Mouse (Mus musculus) regulatory T cell (primary cell): ENCODE measurements around the gene Map9.
"Not testable (repeated sequence)": the region's sequence is repeated elsewhere in the genome, so short reads cannot be mapped to it uniquely, and the experiment has no call there.

Source experiments
- in situ Hi-C: fragments of 300-600 bp; cut with MboI, MseI; formaldehyde crosslinking; loops from one replicate; pipeline ENCODE4 v1.15.1; 2025; ENCODE audit warnings: high pct_unique_total_duplicates

Map9 gene

DNA sequence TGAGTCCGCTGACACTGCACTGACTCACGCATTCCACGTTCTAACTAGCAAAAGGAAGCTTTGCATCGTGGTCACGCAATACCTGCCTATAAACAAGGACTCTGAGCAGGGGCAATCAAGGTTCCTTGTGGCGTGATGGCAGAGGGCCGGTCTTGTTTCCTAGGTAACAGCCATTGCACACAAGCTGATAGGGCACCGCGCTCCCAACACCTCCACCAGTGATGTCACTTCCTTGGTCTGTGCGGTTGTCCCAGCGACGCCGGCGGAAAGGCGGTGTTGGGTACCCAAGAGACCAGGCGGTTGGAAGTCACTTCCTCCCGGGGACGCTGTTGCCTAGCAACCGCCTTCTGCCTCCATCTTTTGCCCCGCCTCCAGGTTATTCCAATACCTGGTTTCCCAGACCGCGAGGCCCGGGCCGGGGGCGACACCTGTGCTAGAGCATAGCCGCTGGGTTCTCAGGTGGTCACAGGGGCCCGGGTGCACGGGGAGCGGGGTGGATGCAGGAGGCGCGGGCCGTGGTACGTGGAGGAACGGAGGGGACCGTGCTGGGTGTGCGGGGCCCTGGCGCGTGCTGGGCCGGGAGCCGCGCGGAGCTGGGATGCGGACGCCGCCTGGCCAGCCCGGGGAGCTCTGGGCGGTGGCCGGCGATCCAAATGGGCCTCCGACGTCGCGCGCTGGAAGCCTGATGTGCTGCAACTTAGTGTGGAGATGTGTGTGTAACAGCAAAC is at the start of gene Map9:
Map9 (plus strand) TSS at position 248 of the 728 bp plus-strand sequence.
- in situ Hi-C loops = loop anchor here (10.0 kb wide), 1 partner anchor 1303 kb away; no protein-coding TSS in a partner anchor

DNA sequence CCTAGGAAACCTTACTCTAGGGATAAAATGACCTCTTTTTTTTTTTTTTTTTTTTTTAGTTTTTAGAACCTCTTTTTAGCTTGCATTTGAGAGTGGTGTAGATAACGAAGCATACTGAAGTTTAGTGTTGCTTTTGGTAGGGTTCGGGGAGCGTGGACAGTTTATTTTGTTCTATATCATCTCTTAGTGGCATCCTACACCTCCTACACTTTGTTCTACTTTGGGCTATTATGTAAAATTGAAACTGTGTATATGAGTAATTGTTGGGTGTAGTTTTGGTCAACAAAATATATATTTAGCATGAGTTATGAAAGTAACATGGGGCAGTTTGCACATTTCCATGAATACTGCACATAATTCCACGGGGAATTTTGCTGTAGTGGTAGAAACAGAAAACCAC is 42.1 kb upstream of the Map9 start:
- in situ Hi-C loops = no loop called here

DNA sequence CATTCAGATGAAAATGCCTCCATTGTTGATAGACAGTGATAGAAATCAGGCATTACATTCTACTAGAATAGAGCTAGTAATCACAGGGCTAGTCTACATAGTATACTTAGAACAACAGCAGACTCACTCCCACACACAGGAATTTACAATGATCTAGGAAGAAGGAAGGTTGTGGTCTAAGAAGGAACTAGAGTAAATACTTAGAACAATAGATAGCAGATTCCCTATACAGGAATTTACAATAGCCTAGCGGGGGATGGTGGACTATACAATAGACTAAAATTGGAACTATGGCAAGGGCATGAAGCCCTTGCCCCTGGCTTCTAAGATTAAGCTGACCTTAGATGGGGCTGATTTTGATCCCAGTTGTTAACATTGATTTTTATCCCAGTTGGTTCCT is 31.1 kb upstream of the Map9 start:
- in situ Hi-C loops = not testable (repeated sequence)

DNA sequence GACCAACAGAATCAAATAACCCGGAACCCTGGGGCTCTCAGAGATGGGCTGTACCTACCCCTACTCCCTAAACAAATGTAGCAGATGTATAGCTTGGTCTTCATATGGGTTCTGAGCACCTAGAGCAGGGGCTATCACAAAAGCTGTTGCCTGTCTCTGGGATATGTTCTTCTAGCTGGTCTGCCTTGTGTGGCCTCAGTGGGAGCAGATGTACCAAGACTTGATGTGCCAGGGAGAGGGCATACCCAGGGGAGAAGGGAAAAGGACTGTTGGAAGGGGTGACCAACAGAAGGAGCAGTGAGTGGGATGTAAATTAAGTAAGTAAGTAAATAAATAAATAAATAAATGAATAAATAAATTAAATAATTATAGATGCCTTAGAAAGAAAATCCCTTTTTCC is 25.8 kb upstream of the Map9 start:
- in situ Hi-C loops = no loop called here

DNA sequence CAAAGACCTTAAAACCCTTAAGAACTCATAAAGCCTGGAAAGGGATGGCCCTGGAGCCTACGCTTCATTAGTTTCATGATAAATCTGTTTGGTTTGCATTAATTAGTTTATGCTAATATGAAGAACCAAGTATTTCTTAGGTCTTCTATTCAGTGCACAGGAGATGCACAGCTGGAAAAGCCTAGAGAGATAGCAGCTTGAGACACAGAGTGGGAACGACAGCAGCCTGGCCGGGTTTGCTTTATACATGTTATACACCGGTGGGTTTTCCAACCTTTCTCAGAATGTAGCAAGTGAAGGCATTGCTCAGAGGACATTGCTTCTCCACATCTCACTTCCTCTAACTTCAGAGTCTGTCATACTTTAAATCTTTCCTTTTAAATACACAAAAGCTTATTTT is 25.3 kb upstream of the Map9 start:
- in situ Hi-C loops = no loop called here

DNA sequence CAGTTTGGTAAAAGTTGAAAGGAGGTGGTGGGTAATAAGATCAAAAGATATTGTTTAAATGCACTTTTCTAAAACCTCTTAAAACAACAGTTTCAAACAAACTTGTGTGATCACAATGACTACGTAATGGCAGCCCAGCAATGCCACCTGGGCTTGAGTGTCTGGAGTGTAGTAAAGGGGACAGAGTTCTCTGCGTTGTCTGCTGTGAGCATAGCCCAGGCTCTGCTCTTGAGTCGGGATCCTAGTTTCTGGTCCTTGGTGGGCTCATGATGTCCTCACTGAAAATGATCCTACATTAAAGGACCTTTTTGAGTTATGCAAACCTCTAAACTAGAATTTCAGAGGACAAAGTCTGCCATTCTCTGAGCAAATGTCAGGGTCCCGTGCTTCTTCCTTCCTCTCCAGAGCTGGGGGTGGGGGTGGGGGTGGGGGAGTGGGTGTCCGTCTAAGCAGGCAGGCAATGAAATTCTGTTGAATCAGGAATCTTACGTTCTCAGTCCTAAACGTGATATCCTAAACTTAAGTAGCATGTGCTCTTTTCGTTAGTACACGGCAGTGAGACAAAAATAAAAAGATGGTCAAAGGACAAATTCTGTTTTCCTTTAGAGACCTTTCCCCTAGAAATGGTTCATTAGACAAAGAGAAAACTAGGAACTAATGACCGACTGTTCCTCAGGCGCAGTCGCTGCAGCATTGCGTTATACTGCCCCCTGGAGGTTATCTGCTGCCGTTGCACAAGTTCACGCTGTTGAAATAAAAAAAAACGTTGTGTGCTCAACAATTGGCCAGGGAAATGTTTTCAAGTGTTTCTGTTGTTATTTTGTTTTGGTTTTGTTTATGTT is 24.5 kb upstream of the Map9 start:
- in situ Hi-C loops = no loop called here

DNA sequence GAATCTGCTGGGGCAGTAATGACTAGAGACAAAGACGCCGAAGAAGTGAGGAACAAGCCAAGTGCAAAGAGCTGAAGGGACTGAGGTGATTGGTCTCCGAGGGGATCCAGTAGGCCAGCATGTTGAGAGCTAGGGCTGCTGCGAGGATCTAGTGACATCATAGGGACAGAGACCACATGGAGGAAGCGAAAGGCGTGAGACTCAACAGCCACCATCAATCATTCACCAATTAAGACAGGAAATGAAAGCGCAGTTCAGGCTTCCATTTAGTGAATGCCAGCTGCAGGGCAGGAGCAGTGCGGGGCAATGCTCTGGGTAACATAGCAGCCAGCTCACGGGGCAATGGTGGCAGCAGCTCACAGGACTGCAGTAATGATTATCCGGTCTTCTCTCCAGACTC is 17.7 kb upstream of the Map9 start:
- in situ Hi-C loops = no loop called here

DNA sequence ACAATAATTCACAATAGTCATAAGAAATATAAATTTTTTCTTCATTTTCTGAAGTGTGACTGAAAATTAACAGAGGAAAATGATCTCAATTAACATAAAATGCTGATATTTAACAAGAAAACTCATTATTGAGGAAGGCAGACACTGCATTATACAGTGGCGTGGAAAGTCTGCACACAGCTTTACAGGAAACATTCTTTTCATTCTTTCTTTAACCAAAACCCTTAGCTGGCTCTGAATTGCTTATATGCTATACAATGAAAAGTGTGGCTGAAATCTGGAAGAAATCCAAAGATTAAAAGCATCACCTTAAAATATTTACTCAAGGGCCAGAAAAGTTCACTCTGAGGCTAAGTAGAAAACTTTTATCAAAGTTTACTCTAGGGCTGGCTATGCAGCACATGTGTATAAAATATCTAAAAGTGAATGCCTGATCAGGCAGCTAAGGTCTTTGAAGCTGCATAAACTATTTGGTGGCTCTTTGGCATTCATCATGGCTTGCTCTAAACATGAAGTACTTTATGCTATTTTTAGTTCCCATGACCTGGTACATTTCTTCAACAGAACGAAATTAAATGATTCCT is 9.5 kb upstream of the Map9 start:
- in situ Hi-C loops = no loop called here

DNA sequence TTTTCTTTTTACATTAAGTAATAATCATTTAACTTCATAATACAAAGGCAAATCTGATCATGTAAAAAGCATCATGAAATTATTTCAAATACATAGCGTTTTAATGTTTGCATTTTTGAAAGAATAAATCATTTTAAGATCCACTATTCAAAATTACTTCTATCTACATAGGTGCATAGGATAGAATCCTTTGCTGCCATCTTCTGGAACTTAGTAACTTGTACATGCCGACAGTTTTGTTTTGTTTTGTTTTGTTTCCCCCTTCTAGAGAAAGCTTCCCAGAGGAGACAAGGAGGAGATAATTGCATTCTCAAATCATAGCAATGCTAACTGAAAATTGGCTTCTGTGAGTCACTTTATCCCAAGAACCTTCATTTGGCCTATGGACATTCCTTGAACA is 7.5 kb upstream of the Map9 start:
- in situ Hi-C loops = loop anchor here (10.0 kb wide), 1 partner anchor 1296 kb away; no protein-coding TSS in a partner anchor

DNA sequence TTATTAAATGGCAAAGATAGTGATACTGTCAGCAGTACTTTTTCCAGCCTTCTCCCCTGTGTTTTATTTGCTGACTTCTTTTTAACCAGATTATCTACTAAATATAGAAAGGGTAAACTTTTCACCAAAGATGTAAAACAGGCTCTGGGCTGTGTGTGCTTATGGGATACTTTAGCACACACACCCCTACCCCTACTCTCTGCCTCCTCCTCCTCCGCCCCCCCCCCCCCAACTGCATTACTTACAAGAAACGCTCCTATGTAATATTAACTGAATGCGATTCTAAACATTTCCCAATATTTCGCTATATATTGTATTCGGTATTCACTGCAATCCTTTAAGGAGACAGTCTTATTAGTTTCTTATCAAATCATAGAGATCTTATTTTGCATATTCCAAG is 504 bp upstream of the Map9 start:
- in situ Hi-C loops = loop anchor here (10.0 kb wide), 1 partner anchor 1303 kb away; no protein-coding TSS in a partner anchor

DNA sequence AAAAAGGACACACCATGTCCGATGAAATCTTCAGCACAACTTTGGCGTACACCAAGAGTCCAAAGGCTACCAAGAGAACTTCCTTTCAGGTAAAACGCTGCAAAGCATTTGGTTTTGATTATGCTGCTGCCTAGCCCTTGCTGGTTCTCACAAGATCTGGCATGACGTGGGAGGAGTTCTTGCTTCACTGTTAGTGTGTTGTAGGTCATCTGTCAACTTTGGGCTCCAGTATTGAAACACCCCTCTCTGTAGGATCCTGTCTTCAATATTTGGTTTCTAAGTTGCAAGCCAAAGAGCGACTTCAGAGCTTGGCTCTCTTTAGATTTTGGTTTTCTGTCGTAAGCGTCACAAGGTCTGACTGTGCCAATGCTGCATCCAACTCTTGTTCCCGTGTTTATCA is 1.2 kb downstream of the Map9 start:
- in situ Hi-C loops = loop anchor here (10.0 kb wide), 1 partner anchor 1304 kb away; no protein-coding TSS in a partner anchor

DNA sequence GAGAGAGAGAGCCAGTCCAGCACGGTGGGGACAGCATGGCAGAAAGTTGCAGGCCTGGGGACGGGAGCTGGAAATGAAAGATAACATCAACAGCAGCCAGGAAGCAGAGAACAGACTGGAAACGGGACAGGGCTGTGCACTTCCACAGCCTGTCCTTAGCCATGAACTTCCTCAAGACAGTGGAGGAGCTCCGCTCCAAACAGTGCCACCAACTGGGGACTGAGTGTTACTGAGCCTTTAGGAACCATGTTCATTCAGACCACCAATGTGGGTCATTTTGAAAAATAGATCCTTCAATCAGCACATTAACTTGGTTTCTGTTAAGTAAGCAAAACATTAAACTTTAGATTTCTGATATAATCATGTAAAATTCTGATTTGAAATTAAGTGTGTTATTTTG is 4.6 kb downstream of the Map9 start:
- in situ Hi-C loops = no loop called here

DNA sequence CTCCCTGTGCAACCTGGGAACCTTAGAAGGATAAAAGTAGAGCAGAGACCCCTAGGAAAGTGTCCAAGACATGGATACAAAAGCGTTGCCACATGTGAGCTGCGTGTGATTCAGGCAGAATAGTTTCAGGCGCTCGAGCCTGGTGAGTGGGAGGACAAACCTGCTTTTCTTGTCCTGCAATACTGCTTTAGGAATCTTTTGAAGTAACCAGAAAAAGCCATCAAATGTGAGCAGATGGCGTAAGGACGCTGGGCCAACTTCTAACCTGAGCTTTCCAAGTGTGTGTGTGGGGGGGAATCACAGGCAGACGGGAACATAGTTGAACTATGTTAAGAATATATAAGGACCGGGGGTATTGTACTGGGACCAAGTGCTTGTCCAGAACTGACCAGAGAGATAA is 6.7 kb downstream of the Map9 start:
- in situ Hi-C loops = no loop called here

DNA sequence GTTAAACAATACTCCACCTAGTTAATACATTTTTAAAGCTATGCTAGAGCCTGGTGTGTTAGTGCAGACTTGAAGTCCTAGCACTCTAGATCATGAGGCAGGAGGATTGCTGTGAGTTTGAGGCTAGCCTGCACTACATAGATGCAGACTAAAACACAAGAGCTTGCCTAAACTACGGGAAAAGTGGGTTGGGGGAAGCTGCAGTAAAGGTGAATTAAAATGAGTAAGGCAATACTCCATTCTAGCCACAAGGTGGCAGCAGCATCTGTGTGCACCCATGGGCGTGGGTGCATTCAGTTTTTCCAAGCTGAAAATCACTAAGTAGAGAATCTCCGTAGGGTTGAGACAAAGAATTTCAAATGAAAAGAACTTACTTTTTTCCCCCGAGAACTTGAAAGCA is 7.1 kb downstream of the Map9 start:
- in situ Hi-C loops = loop anchor here (5.0 kb wide), 1 partner anchor 477 kb away; no protein-coding TSS in a partner anchor

DNA sequence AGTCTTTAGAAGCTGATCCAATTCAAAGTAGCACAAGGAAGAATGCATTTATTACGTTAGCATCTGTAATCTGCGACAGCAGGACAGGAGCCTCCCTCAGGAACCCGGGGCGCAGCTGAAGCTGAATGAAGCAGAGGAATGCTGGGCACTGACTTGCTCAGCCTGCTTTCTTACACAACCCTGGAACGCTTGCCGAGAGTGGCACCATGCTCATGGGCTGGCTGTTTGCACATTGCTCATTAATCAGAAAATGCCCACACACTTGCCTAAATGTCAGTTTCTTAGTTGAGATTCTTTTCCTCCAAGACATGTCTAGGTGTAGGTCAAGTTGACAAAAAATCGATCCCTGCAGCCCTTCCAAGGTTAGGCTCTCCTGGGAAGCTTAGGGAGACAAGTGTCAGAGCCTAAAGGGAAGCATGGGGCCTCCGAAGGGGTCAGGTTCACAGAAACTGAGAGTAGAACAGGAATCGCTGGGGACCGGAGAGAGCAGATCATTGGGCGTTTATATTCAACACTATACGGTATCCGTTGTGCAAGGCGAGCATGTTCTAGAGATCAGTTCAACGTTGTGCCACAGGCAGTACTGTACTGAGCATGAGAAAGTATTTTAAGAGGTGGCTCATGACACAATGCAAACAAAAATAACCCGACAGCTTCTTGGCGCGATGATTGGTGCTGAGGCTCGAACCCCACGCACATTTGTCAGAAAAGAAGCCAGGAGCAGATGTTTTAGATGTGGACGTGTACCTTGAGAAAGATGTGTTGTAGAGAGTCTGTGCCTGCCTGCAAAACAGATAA is 11.4 kb downstream of the Map9 start:
- in situ Hi-C loops = loop anchor here (5.0 kb wide), 1 partner anchor 473 kb away; no protein-coding TSS in a partner anchor

DNA sequence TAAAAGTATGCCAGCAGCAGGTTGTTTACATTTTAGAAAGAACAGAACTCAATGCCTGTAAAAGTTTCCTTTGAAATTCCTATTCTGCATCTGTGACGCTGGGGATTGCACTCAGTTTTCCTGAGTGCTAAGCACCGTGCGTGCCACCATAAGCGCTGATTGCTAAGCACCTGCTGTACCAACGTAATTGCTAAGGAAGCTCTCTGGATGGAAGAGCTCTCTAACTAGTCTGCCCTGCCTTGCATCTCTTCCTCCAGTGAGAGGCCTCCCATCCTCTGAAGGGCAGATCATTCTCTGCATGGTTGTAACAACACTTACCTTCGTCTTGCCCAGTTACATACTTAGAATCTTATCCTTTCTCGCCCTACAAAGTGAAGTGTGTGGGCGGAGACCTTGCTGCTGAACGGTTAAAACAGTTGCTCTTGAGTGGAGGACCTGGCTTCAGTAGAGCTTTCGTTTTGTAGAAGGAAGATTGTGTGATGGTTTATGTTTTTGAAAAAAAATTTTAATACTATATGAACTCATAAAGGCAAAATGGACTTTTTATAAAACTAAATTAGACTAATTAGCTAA is 12.7 kb downstream of the Map9 start:
- in situ Hi-C loops = loop anchor here (10.0 kb wide), 2 partner anchors 694 to 1394 kb away; partner anchors contain the start of gene Sfrp2

DNA sequence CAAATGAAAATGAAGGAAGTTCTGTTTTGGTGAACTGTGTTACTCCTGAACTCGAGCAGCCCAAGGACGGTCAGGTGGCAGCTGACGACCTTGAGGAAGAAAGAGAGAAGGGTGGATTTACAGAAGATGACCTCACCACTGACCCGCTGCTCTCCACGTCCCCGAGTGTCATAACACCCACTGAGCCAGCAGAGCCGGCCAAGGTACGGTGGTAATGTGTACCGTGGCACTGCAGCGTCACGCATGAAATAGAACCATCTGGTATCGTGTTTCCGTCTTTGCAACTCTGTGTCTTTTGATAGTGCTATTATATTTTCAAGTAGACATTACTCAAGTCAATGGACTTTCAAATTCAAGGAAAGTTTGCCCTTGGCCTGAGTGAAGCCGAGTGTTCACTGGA is 19.1 kb downstream of the Map9 start:
- in situ Hi-C loops = loop anchor here (10.0 kb wide), 2 partner anchors 688 to 1388 kb away; partner anchors contain the start of gene Sfrp2

DNA sequence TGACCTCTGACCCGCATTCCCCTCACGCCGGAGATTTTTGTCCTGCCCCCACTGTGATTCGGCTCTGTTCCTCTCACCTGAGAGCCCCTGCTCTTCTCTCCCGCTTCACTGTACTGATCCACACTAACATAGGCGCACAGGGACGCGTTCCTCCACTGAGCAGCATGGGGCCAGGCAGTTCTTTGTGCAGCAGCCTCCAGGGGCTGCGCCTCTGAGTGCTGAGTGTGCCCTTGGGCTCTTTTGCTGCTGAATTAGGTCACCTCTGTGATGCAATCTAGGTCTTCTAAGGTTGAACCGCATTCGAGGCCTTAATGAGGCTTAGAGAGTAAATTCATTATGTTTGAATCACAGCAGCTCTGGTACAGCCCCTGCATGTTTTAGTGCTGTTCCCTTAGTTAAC is 24.5 kb downstream of the Map9 start:
- in situ Hi-C loops = no loop called here

DNA sequence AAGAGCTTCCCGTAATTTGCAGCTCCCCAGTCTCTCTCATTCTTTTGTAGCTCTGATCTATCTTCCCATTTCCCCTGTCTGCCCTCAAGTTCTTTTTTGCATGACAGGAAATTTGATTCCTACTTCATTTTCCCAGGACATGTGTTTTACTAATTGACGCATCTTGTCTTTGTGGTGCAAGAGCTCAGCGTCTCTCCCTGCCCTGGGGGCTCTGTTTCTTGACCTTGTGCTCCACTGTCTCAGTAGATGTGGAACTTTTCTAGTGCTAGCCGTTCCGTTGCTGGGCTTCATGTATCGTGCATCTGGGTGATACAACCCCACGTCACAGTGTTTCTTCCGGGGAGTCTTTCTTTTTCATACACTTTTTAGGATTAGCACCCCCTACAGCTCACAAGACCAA is 27.2 kb downstream of the Map9 start:
- in situ Hi-C loops = no loop called here

DNA sequence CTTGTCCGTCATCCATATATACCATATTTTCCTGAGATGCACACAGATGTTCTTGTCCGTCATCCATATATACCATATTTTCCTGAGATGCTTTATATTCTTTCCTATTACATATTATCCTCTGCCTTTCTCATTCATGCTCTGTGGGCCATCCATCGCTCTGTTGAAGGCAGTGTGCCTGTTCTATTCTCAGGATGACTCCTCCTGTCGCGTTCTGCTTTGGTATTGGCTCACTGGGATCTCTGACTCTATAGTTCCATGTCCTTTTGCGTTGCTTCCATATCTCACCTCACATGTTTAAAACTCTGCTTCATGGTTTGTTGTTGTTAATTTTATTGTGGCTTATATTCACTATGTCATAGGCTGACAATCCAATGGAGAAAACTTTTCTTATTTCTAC is 48.0 kb downstream of the Map9 start:
- in situ Hi-C loops = no loop called here

DNA sequence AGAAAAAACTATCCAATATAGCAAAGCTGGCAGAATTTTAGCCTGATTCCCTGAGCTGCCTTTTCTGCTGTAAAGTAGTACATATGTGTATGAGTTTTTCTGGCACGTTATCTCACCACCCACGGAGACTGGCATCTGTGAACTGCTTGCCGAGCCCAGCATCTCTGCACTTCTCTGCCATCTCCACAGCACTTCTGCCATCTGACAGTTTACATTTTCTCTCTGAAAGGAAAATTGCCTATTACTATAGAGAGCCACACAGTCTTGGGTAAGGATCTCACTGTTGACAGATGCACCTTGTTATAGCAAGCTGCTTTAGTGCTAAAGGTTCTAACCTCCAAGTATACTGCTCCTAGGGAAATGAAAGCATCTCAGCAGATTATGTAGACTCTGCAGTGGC is 48.5 kb downstream of the Map9 start:
- in situ Hi-C loops = no loop called here
